Mouse (Mus musculus) erythroblast, embryonic 14.5 days (primary cell): ENCODE measurements around the gene Neu4.

Experiments
- GATA1 ChIP-seq: IDR thresholded peaks from 2 replicates; pipeline ENCODE4 v1.6.1; 2012; ENCODE audit warnings: low read length, inconsistent platforms, mixed read lengths
- TAL1 ChIP-seq: IDR thresholded peaks from 3 replicates; pipeline ENCODE4 v1.6.1; 2012; ENCODE audit warnings: low read length, inconsistent platforms, mixed read lengths

DNA sequence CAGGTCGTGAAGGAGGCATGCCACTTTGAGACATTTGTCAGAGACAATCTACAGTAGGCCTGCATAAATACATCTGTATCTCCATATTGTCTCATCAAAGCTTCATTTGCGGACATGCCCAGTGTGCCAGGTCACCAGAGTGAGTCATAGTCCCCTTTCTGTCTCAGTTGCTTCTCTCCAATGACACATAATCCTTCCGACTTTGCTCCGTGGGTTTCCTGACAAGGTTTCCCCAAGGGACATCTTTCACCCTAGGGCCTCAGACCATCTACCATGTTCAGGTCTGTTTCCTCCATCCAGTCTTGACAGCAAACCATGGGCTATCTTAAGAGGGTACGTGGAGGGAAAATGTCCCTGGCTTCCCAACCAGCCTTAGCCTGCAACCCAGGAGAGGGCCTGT lies 30.9 kb downstream of the Neu4 start:
- TF ChIP-seq GATA1, result no peak
- no peak for TF ChIP-seq TAL1
